Mouse (Mus musculus): ENCODE measurements around the gene Car4. TPM values are rescaled to one million over a fixed set of nuclear protein-coding genes. Genes with fewer than 3 reads are reported as not detected.

The Car4 gene
- total RNA-seq, 2 experiments from 2014 or later = 4.9 to 18.5 TPM

DNA sequence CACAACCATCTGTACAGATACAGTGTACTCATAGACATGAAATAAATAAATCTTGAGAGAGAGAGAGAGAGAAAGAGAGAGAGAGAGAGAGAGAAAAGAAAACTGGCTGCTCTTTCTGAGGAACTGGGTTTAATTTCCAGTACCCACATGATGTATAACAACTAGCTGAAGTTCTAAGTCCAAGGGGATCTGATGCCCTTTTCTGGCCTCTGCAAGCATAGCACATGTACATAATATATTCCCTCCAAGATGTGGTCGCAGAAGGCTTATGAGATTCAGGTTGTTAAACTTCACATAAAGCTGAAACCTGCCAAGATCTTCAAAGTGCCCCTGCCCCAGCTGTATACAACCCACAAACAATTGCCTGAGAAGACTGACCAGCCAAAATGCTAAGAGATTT is 37.7 kb downstream of the Car4 start:
- DNase-seq (ENCODE audit: low spot score in 2 of 2) = no peak

DNA sequence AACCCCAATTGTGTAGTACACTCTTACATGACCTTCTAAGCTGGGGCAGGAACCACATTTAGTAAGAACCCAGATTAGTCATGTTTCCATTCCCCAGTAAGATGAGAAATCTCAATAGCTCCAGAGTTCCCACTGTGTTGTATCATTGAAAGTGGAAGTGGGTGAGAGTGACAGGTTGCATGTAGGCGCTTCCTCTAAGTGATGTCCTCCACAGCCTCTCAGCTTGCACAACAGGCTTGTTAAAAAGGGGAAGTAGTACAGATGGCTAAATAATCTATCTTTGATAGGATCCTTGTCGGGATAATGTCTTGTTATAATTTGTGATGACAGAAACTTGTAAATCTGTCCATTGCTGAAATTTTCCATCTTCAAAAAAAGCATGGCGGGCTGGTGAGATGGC is 46.0 kb downstream of the Car4 start:
- DNase-seq (ENCODE audit: low spot score in 2 of 2) = no peak

DNA sequence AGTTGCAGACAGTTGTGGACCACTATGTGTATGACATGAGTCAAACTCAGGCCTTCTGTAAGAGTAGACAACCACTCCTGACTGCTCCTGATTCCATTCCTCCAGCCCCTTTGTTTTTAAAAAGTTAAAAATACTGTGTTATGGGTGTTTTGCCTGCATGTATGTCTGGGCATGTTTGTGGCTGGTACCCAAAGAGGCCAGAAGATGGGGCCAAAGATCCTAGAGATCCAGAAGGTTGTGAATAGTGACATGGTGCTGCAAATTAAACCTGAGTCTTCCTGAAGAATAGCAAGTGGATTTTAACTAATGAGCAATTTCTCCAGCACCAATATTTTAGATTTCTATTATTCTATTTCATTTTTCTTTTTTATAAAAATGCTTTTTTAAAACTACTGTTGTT is 55.5 kb downstream of the Car4 start:
- no peak for DNase-seq (ENCODE audit: low spot score in 2 of 2)

Other genes with a start within 250 kb of the Car4 start
- 10 to 100 TPM; 24.5 to 26.0 TPM for gene Mrm1, start 138.3 kb upstream of the Car4 start, total RNA-seq (2021)
- 10 to 100 TPM; 35.4 to 39.2 TPM for gene Dhrs11, start 128.8 kb upstream of the Car4 start, total RNA-seq (2021)
- 100 to 1,000 TPM in 1 of 2 experiments, 10 to 100 TPM in 1; 99.1 to 100 TPM for gene Ggnbp2, start 87.0 kb upstream of the Car4 start, total RNA-seq (2021)
- gene Myo19, start 77.6 kb upstream of the Car4 start, total RNA-seq (2021) = 10 to 100 TPM; 18.1 to 20.2 TPM
- 1 to 10 TPM; 7.5 to 7.6 TPM for gene Pigw, start 77.5 kb upstream of the Car4 start, total RNA-seq (2021)
- gene Znhit3, start 41.4 kb upstream of the Car4 start, total RNA-seq (2021) = 10 to 100 TPM; 14.4 to 20.4 TPM
- 10 to 100 TPM; 40.2 to 44.6 TPM for gene Usp32, start 182.4 kb downstream of the Car4 start, total RNA-seq (2021)
- gene 1700125H20Rik, start 212.6 kb downstream of the Car4 start, total RNA-seq (2021) = 1 to 10 TPM in 1 of 2 experiments, under 1 TPM in 1; 0.62 to 1.3 TPM

All from adrenal gland, postnatal 4 days (tissue).